Mouse (Mus musculus): Measurements from ENCODE around the gene Rybp. TPM values are rescaled to one million over a fixed set of nuclear protein-coding genes. Genes with fewer than 3 reads are reported as not detected.
A peak's percentile ranks its signal among the peaks of the same experiment; 100 is the strongest.

Rybp gene
- polyA plus RNA-seq, 1 experiment from 2014 or later, result 15.3 TPM

DNA sequence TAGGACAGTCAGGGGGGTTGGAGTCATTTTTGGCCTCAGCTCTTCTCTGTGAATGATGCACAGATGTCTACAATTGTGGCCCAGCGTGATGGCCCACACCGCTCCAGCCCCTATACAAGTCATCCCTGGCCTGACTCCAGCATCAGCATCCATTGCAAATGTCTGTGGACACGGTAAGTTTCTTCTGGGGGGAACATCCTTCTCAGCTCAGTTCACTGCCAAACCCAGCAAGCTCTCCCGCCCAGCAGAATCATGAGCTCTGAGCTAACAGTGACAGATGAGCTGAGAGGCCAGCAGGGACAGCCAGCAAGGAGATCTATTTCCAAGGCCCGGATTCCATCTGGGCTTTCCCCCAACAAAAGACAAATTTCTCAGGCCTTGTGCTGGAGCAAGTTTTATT, 90.2 kb downstream of the Rybp start:
- H3K36me3 ChIP-seq (ENCODE audit: control insufficient read depth, insufficient read depth, low read length), result no peaks in the 10 kb centered on the region
- peaks cover 28% of the 10 kb centered on the region for H3K4me1 ChIP-seq (ENCODE audit: control insufficient read depth, insufficient read depth, low read length)
- H3K9me3 ChIP-seq (ENCODE audit: control insufficient read depth, low read length), result no peaks in the 10 kb centered on the region
- H3K27me3 ChIP-seq (replicated peaks; ENCODE audit: control insufficient read depth, insufficient read depth, low read length), result no peaks in the 10 kb centered on the region
- peak; percentile 95 for DNase-seq (ENCODE audit: low spot score)
- WGBS, result 40% methylated on average over 5 of the region's 5 CpGs
- H3K4me2 ChIP-seq (ENCODE audit: low read depth, low read length), result no peak overlapping the region
- H3K9ac ChIP-seq (ENCODE audit: low read depth, low read length), result no peak overlapping the region
- peak overlapping the region; percentile 63 for H3K27ac ChIP-seq (replicated peaks; ENCODE audit: low read depth, low read length)
- peak; percentile 74 for ATAC-seq (ENCODE audit: low read depth)
- H3K4me3 ChIP-seq (ENCODE audit: low read depth, low read length), result no peak overlapping the region

DNA sequence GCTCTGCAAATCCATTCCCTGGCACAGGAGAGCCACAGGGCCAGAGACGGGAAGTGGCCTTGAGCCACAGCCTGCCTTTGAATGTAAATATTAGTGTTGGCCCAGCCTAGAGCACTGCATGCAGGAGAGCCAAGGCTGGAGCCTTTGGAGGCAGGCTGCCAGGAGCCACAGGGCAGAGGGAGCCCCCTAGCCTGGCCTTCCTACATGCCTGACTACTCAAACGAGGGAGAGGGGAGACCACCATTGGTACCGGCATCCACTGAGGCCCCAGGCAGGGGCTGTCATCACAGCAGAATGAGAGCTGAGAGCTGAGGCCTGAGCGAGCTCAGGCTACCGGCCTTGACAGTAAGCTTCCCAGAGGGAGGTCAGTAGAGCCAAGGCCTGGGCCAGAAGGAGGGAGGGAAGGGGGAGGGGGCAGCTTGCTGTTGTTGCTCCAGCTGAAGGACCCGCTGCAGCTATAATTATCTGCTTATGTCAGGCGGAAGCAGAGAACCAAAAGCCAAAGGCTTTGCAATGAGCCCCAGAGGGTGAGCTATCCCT, 91.3 kb downstream of the Rybp start:
- peak overlapping the region; percentile 10; the same call in 1 of the 2 replicates for H3K27ac ChIP-seq (replicated peaks; ENCODE audit: low read depth, low read length)
- ATAC-seq (ENCODE audit: low read depth) (peak; percentile 39), DNase-seq (ENCODE audit: low spot score) (peak; percentile 87)
- WGBS, result 11% methylated on average over 7 of the region's 7 CpGs
- peaks cover 23% of the 10 kb centered on the region for H3K4me1 ChIP-seq (ENCODE audit: control insufficient read depth, insufficient read depth, low read length)
- H3K27me3 ChIP-seq (replicated peaks; ENCODE audit: control insufficient read depth, insufficient read depth, low read length), result no peaks in the 10 kb centered on the region
- H3K9me3 ChIP-seq (ENCODE audit: control insufficient read depth, low read length), result no peaks in the 10 kb centered on the region
- H3K9ac ChIP-seq (ENCODE audit: low read depth, low read length), result no peak overlapping the region
- H3K4me3 ChIP-seq (ENCODE audit: low read depth, low read length), result no peak overlapping the region
- H3K36me3 ChIP-seq (ENCODE audit: control insufficient read depth, insufficient read depth, low read length), result no peaks in the 10 kb centered on the region
- no peak overlapping the region for H3K4me2 ChIP-seq (ENCODE audit: low read depth, low read length)

DNA sequence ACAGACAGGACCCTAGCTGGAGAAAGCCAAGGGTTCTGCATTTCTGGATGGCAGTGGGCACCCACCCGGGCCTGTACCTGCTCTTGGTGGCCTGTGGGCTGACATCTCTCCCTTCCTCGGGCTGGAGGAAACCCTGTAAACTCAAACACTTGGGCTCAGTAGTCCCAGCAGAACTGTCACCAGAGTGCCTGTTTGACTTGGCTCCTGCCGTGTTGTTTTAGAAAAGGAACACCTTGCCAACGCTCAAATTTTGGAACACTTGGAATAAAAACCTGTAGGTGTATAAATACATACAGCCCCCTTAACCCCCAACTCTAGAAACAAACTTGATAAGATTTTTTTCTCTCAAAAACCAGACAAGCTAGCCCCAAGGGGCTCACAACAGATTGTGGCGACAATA, 92.2 kb downstream of the Rybp start:
- no peak for ATAC-seq (ENCODE audit: low read depth)
- no peak overlapping the region for H3K4me3 ChIP-seq (ENCODE audit: low read depth, low read length)
- no peak overlapping the region for H3K9ac ChIP-seq (ENCODE audit: low read depth, low read length)
- H3K9me3 ChIP-seq (ENCODE audit: control insufficient read depth, low read length), result no peaks in the 10 kb centered on the region
- H3K4me1 ChIP-seq (ENCODE audit: control insufficient read depth, insufficient read depth, low read length), result peaks cover 23% of the 10 kb centered on the region
- no peaks in the 10 kb centered on the region for H3K36me3 ChIP-seq (ENCODE audit: control insufficient read depth, insufficient read depth, low read length)
- H3K27me3 ChIP-seq (replicated peaks; ENCODE audit: control insufficient read depth, insufficient read depth, low read length), result no peaks in the 10 kb centered on the region
- 0 out of 2 replicates have a peak overlapping the region, but pooled peaks have one; percentile 10 for H3K27ac ChIP-seq (replicated peaks; ENCODE audit: low read depth, low read length)
- WGBS, result 58% methylated on average over 5 of the region's 5 CpGs
- DNase-seq (ENCODE audit: low spot score), result no peak
- H3K4me2 ChIP-seq (ENCODE audit: low read depth, low read length), result no peak overlapping the region

DNA sequence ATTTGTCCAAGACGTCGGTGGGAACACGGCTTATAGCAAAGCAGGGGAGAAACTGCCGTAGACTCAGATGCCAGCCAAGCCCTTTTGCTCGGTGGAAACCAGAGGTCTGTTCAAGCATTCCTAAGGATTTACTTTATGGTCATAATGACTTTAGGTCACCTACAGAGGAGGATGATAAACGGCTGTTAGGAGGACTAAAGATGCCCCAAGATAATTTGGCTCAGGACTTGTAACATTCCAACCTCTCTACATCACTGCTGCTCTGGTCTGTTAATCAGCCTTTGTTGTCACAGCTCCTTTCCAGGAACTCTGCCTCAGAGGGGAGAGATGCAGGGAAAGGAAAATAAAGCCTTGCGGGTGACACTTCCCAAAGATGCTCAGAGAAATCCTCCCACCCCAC, 93.5 kb downstream of the Rybp start:
- Histone ChIP-seq H3K36me3 (ENCODE audit: control insufficient read depth, insufficient read depth, low read length) (no peaks in the 10 kb centered on the region), H3K4me1 (ENCODE audit: control insufficient read depth, insufficient read depth, low read length) (peaks cover 23% of the 10 kb centered on the region), H3K27ac (replicated peaks; ENCODE audit: low read depth, low read length) (no peak overlapping the region), H3K4me3 (ENCODE audit: low read depth, low read length) (no peak overlapping the region), H3K9me3 (ENCODE audit: control insufficient read depth, low read length) (no peaks in the 10 kb centered on the region), H3K27me3 (replicated peaks; ENCODE audit: control insufficient read depth, insufficient read depth, low read length) (no peaks in the 10 kb centered on the region), H3K9ac (ENCODE audit: low read depth, low read length) (no peak overlapping the region), H3K4me2 (ENCODE audit: low read depth, low read length) (no peak overlapping the region)
- 56% methylated on average over 7 of the region's 7 CpGs for WGBS
- no peak for ATAC-seq (ENCODE audit: low read depth)
- DNase-seq (ENCODE audit: low spot score), result no peak

DNA sequence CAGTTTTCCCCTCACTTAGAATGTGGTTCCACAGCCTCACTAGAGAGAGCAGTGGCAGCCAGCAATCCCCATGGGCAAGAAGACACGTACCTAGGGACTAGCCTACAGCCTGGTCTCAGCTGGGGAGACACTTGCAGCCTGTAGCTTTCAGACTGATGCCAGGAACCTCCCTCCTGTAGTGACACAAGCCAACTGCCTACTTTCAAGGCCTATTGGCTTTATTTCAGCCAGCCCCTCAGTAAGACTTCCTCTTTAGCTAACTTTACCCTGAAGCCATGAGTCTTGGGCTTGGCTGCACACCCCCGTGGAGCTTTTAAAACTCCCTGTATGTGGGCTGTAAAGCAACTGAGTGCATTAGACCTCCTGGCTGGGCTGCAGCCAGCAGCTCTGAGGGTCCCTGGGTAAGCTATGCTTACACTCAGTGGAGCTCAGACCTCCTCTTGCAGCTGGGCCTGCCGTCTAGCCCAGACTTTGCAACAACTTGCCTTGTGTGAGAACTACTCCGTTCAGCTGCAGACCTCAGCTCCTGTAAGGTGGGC, 94.5 kb downstream of the Rybp start:
- peak; percentile 77 for DNase-seq (ENCODE audit: low spot score)
- WGBS, result 29% methylated on average over 4 of the region's 4 CpGs
- Histone ChIP-seq H3K9ac (ENCODE audit: low read depth, low read length) (no peak overlapping the region), H3K4me2 (ENCODE audit: low read depth, low read length) (no peak overlapping the region), H3K4me1 (ENCODE audit: control insufficient read depth, insufficient read depth, low read length) (peaks cover 22% of the 10 kb centered on the region), H3K27ac (replicated peaks; ENCODE audit: low read depth, low read length) (no peak overlapping the region), H3K4me3 (ENCODE audit: low read depth, low read length) (no peak overlapping the region), H3K27me3 (replicated peaks; ENCODE audit: control insufficient read depth, insufficient read depth, low read length) (no peaks in the 10 kb centered on the region), H3K36me3 (ENCODE audit: control insufficient read depth, insufficient read depth, low read length) (no peaks in the 10 kb centered on the region), H3K9me3 (ENCODE audit: control insufficient read depth, low read length) (no peaks in the 10 kb centered on the region)
- no peak for ATAC-seq (ENCODE audit: low read depth)

DNA sequence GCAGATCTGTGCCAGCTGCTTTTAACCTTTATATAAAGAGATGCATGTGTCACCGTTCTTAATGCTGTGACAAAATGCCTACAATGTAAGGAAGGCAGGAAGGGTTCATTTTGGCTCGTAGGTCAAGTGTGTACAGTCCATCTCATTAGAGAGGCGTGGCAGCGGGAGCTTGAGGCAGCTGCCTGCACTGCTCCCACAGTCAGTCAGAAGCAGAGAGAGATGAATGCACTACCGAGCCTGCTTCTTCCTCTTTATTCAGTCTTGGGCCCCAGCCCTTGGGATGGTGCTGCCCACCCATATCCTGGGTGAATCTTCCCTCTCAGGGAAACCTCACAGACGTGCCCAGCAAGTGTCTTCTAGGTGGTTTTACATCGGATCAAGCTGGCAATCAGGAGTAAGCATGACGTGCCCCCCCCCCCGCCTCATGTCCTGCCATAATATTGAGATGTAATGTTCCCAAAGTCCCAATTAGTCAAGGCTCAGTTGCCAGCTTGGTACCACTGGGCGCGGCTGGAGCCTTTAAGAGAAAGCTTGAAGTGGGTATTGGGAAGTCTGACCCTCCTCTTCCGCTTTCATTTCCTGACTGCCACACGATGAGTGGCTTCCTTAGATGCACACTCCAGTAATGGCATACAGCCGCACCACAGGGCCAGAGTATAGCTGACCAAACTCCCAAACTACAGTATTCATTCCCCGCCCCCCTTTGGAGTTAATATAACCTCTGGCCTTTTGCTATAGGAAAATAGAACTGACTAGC, 96.3 kb downstream of the Rybp start:
- WGBS, result 87% methylated on average over 15 of the region's 15 CpGs

DNA sequence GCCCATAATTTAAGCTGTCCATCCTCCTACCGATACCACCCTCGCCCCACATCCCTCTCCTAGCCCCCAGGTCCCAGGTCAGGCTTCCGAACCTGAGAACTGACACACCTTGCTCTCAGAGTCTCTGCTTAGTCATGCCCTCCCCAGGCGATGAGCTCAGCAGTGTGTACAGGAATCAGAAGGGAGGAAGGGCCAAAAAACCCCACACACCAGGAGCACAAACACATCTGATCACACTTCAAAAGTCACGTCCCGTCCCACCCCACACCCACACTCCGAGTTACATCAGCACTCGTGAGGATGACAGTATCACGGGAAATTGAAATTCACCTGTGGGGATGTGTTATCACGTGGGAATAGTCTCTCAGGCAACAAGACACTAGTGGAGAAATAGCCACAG, 97.0 kb downstream of the Rybp start:
- ATAC-seq (ENCODE audit: low read depth) (no peak), DNase-seq (ENCODE audit: low spot score) (no peak)
- peaks cover 2% of the 10 kb centered on the region; the same call in 1 of the 2 replicates for H3K4me1 ChIP-seq (ENCODE audit: control insufficient read depth, insufficient read depth, low read length)
- no peak overlapping the region for H3K4me2 ChIP-seq (ENCODE audit: low read depth, low read length)
- no peaks in the 10 kb centered on the region for H3K9me3 ChIP-seq (ENCODE audit: control insufficient read depth, low read length)
- H3K27me3 ChIP-seq (replicated peaks; ENCODE audit: control insufficient read depth, insufficient read depth, low read length), result no peaks in the 10 kb centered on the region
- H3K36me3 ChIP-seq (ENCODE audit: control insufficient read depth, insufficient read depth, low read length), result no peaks in the 10 kb centered on the region
- no peak overlapping the region for H3K4me3 ChIP-seq (ENCODE audit: low read depth, low read length)
- no peak overlapping the region for H3K9ac ChIP-seq (ENCODE audit: low read depth, low read length)
- 84% methylated on average over 10 of the region's 10 CpGs for WGBS
- H3K27ac ChIP-seq (replicated peaks; ENCODE audit: low read depth, low read length), result no peak overlapping the region

More for the DNA sequence above, 96.3 kb downstream of the Rybp start:
- no peak overlapping the region for H3K4me3 ChIP-seq (ENCODE audit: low read depth, low read length)
- no peaks in the 10 kb centered on the region for H3K9me3 ChIP-seq (ENCODE audit: control insufficient read depth, low read length)
- DNase-seq (ENCODE audit: low spot score), result no peak
- no peak overlapping the region for H3K27ac ChIP-seq (replicated peaks; ENCODE audit: low read depth, low read length)
- ATAC-seq (ENCODE audit: low read depth), result no peak
- no peaks in the 10 kb centered on the region for H3K36me3 ChIP-seq (ENCODE audit: control insufficient read depth, insufficient read depth, low read length)
- no peak overlapping the region for H3K4me2 ChIP-seq (ENCODE audit: low read depth, low read length)
- peaks cover 8% of the 10 kb centered on the region for H3K4me1 ChIP-seq (ENCODE audit: control insufficient read depth, insufficient read depth, low read length)
- H3K27me3 ChIP-seq (replicated peaks; ENCODE audit: control insufficient read depth, insufficient read depth, low read length), result no peaks in the 10 kb centered on the region
- no peak overlapping the region for H3K9ac ChIP-seq (ENCODE audit: low read depth, low read length)

DNA sequence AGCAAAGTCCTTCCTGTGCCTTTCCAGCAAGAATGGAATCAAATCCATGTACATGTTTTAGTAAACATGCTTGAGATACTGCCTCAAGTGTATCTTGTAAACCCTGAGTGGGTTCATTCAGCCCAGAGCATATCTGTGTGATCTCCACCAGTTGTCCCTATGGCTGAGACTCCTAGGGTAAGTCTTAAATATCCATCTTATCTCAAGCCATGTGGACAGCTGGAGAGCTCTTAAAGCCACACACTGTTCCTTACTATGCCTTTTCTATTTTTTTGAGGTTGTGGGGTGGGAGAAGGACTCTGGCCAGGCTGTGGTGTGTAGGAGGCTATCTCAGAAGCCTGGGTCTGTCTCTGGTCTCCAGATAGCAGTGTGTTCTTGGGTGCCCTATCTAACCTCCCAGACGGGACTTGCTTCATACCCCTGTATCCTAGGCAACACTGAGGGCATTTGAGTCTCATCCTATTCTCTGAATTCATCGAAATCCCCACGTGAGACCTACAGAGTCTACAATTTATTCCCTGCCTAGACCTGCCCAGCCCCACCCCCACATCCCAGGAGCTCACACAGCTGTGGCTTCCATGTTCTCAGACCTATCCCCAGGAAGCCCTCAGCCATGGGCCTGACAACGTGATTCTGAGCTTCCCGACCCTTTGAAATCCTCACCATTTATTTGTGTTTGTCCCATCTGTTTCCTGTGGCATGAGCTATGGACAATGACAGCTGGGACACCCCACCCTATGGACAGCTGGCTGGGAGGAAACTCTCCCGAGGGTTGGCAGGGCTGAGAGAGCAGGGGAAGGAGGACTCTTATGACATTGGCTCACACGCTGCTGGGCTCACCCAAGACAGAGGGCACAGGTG, 98.2 kb downstream of the Rybp start:
- H3K36me3 ChIP-seq (ENCODE audit: control insufficient read depth, insufficient read depth, low read length), result no peaks in the 10 kb centered on the region
- no peak overlapping the region for H3K4me3 ChIP-seq (ENCODE audit: low read depth, low read length)
- WGBS, result 53% methylated on average over 7 of the region's 7 CpGs
- H3K27ac ChIP-seq (replicated peaks; ENCODE audit: low read depth, low read length), result no peak overlapping the region
- ATAC-seq (ENCODE audit: low read depth) (peak; percentile 67), DNase-seq (ENCODE audit: low spot score) (peak; percentile 68)
- no peaks in the 10 kb centered on the region for H3K27me3 ChIP-seq (replicated peaks; ENCODE audit: control insufficient read depth, insufficient read depth, low read length)
- no peaks in the 10 kb centered on the region for H3K4me1 ChIP-seq (ENCODE audit: control insufficient read depth, insufficient read depth, low read length)
- no peak overlapping the region for H3K9ac ChIP-seq (ENCODE audit: low read depth, low read length)
- no peaks in the 10 kb centered on the region for H3K9me3 ChIP-seq (ENCODE audit: control insufficient read depth, low read length)
- H3K4me2 ChIP-seq (ENCODE audit: low read depth, low read length), result no peak overlapping the region

All from embryonic facial prominence, embryonic 14.5 days (tissue).